Mouse (Mus musculus) hindbrain, postnatal 0 days (tissue): Measurements from ENCODE around the gene Gtf2ird1. TPM values are rescaled to one million over a fixed set of nuclear protein-coding genes. Genes with fewer than 3 reads are reported as not detected.

ENCODE experiments used
- ATAC-seq: fragments of 200-750 bp; cut with Nextera tagmentation; 2 replicates; pipeline ENCODE4 v1.8.0; 2017; ENCODE audit warnings: mild to moderate bottlenecking, moderate TSS enrichment, moderate library complexity
- DNase-seq: peaks from one replicate; pipeline ENCODE4 v3.0.0-alpha.2; 2015; ENCODE audit warnings: low spot score
- H3K27ac ChIP-seq: fragments of 300-500 bp; sonication (generic); 2 replicates; pipeline ENCODE4 v1.5.1; 2014; ENCODE audit warnings: mild to moderate bottlenecking
- H3K27me3 ChIP-seq: fragments of 300-500 bp; sonication (generic); 2 replicates; pipeline ENCODE4 v1.6.1; 2014; ENCODE audit warnings: low read length, mixed read lengths; ENCODE audit not compliant: insufficient read depth
- H3K36me3 ChIP-seq: fragments of 300-500 bp; sonication (generic); 2 replicates; pipeline ENCODE4 v1.6.1; 2014; ENCODE audit warnings: low read length, mixed read lengths; ENCODE audit not compliant: insufficient read depth
- H3K4me1 ChIP-seq: fragments of 300-500 bp; sonication (generic); 2 replicates; pipeline ENCODE4 v1.6.1; 2014; ENCODE audit warnings: antibody characterized with exemption, low read length, mixed read lengths; ENCODE audit not compliant: insufficient read depth
- H3K4me2 ChIP-seq: fragments of 300-500 bp; sonication (generic); 2 replicates; pipeline ENCODE4 v1.6.1; 2014; ENCODE audit warnings: low read depth, mild to moderate bottlenecking, low read length, moderate library complexity, mixed read lengths
- H3K4me3 ChIP-seq: fragments of 300-500 bp; sonication (generic); 2 replicates; pipeline ENCODE4 v1.5.1; 2014; ENCODE audit warnings: low read length
- H3K9ac ChIP-seq: fragments of 300-500 bp; sonication (generic); replicated peaks from 2 replicates; pipeline ENCODE4 v1.6.1; 2014; ENCODE audit warnings: mild to moderate bottlenecking, low read length, moderate library complexity, mixed read lengths
- H3K9me3 ChIP-seq: fragments of 300-500 bp; sonication (generic); 2 replicates; pipeline ENCODE4 v1.6.1; 2016; ENCODE audit warnings: low read length, mixed read lengths
- CTCF ChIP-seq: IDR thresholded peaks from 2 replicates; pipeline ENCODE4 v1.5.1; 2016; ENCODE audit warnings: antibody characterized with exemption, control low read depth, low read depth
- WGBS: fragments of 180-500 bp; shearing (Covaris S2); extraction: QIAGEN DNeasy Blood & Tissue Kit; methylation state at CpG from one replicate; pipeline ENCODE4 v1.1.7; 2014; 5-methylcytosine and 5-hydroxymethylcytosine counted together
- polyA plus RNA-seq: library from polyadenylated mRNA; unstranded; fragments of >200 nt; fragmentation: Nextera tagmentation; extraction: Ambion mirVana; gene quantifications from 2 replicates; pipeline ENCODE4 v1.2.1, GENCODE M21; 2015
- total RNA-seq: library from RNA; depleted of rRNA; stranded (reverse); fragments of >200 nt; gene quantifications from 2 replicates; pipeline ENCODE4 v1.2.3, GENCODE M21; 2014; rRNA removed

The Gtf2ird1 gene
- total RNA-seq (46.4 and 54.4 TPM in 2 replicates), polyA plus RNA-seq (52.7 and 57.7 TPM in 2 replicates)

DNA sequence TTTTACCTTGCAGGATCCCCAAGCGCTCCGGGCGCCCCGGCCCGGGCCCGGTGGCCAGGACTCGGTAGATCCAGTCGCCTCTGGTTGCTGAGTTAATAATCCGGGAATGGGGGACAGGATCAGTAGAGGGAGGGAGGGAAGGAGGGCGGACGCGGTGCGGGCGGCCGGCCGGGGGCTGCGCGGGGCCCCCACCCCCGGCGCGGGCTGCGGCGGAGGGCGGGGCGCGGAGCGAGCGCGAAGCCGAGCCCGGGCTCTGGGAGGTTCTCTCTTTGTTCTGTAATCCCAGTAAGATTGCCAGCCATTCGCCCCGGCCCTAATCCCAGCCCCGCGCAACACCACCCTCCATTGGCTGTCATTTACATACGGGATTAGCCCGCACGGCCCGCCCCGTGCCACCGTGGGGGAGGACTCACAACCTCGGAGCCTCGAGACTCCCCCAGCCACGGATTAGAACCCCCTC lies at the start of gene Gtf2ird1:
Gene Gtf2ird1, minus strand, starts transcription at position 214 of the 460 bp plus-strand sequence.
- H3K27ac ChIP-seq, result peak within 1 kb of the TSS; percentile 95
- no peaks in the 10 kb centered on the region for H3K9me3 ChIP-seq
- H3K4me3 ChIP-seq, result peak within 1 kb of the TSS; percentile 79
- H3K36me3 ChIP-seq, result no peaks in the 10 kb centered on the region
- H3K9ac ChIP-seq, result peak within 1 kb of the TSS; percentile 91
- DNase-seq (peak; percentile 89), ATAC-seq (peak; percentile 92)
- peak within 1 kb of the TSS; percentile 93 for H3K4me2 ChIP-seq
- WGBS, result under 1% methylated on average over 43 of the region's 44 CpGs
- H3K4me1 ChIP-seq, result peaks cover 4% of the 10 kb centered on the region; the same call in 1 of the 2 replicates
- TF ChIP-seq CTCF, result no peak
- no peaks in the 10 kb centered on the region for H3K27me3 ChIP-seq

DNA sequence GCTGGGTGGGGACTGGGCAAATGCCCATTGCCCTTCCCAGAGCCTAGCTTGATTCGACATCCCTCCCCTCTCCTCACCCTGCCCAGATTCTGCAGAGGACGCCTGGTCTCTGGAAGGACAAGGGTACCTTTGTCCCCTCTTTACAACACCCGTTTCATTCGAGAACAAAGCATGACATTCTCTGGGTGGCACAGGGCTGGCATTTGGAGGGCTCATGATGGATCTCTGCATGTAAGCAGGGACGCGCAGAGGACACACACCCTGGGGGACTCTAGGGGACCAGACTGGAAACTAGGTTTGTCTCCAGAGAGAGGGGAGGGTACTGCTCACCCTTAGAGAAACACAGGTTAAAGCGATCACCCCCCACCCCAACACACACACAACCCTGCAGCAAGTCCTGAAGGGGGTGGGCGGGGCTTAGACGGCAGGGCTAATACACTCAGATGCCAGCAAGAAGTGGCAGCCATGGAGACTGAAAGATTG lies 49.3 kb upstream of the Gtf2ird1 start:
- Histone ChIP-seq H3K27ac (peak overlapping the region; percentile 68), H3K9me3 (no peaks in the 10 kb centered on the region), H3K4me1 (no peaks in the 10 kb centered on the region), H3K4me3 (no peak overlapping the region), H3K36me3 (peaks cover 38% of the 10 kb centered on the region), H3K9ac (no peak overlapping the region), H3K27me3 (no peaks in the 10 kb centered on the region), H3K4me2 (no peak overlapping the region)
- ATAC-seq (peak; percentile 90), DNase-seq (peak; percentile 76)
- 43% methylated on average over 9 of the region's 9 CpGs for WGBS
- no peak for TF ChIP-seq CTCF

DNA sequence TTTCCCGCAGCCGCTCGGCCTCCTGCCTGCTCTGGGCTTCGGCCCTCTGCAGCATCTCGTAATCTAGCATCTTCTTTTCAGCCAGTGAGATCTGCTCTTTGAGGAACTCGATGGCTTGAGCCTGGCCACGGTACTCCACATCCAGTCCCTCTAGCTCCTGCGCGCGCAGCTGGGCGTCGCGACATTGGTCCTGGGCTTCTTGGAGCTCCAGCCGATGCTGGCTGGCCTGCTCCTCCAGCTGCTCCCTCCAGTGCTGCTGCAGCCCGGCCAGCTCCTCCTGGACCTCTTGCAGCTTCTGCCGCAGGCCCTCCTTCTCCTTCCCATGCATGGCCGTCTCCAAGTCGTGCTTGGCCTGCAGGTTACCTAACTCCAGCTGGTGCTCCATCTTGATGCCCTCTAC lies 46.1 kb upstream of the Gtf2ird1 start:
- no peaks in the 10 kb centered on the region for H3K4me1 ChIP-seq
- DNase-seq, result no peak
- H3K27ac ChIP-seq, result no peak overlapping the region
- H3K4me3 ChIP-seq, result no peak overlapping the region
- no peak for TF ChIP-seq CTCF
- no peak for ATAC-seq
- no peaks in the 10 kb centered on the region for H3K9me3 ChIP-seq
- WGBS, result 94% methylated on average over 18 of the region's 18 CpGs
- no peak overlapping the region for H3K9ac ChIP-seq
- H3K4me2 ChIP-seq, result no peak overlapping the region
- H3K27me3 ChIP-seq, result no peaks in the 10 kb centered on the region
- peaks cover 25% of the 10 kb centered on the region for H3K36me3 ChIP-seq

DNA sequence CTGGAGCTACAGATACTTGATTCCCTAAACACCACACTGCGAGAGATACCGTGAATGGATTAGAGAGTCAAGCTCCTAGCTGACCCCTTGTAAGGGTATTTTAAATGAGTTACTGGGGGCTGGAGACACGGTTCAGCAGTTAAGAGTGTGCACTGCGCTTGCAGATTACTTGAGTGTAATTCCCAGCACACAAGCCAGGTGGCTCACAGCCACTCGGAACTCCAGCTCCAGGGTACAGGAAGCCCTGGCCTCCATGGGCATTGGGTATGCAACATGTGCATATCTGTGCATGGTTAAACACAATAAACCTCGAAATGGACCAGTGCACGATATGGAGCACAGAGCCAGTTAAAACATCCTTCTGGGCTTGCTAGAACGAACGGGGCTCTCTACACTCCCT lies 44.9 kb upstream of the Gtf2ird1 start:
- no peak overlapping the region for H3K27ac ChIP-seq
- DNase-seq, result peak; percentile 67
- no peak overlapping the region for H3K4me3 ChIP-seq
- WGBS, result 75% methylated on average over 9 of the region's 9 CpGs
- H3K4me2 ChIP-seq, result no peak overlapping the region
- TF ChIP-seq CTCF, result peak; percentile 73
- peaks cover 37% of the 10 kb centered on the region for H3K36me3 ChIP-seq
- H3K27me3 ChIP-seq, result no peaks in the 10 kb centered on the region
- H3K4me1 ChIP-seq, result no peaks in the 10 kb centered on the region
- no peak for ATAC-seq
- no peaks in the 10 kb centered on the region for H3K9me3 ChIP-seq
- no peak overlapping the region for H3K9ac ChIP-seq

DNA sequence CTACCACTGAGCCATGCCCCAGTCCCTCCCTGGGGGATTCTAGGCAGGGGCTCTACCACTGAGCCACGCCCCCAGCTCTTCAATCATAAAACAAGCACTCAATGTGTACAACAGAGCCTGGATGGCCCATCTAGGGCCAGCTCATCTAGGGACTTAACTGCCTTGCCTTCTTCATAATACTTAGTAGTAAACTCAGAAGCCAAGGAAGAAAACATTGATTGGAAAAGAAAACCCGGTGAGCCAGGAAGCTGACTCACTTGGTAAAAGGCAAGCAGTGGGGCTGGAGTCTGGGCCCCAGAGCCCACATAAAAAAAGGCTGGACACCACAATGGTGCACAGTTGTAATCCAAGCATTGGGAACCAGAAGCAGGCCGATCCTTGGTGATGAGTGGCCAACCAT lies 44.2 kb upstream of the Gtf2ird1 start:
- no peak overlapping the region for H3K4me3 ChIP-seq
- H3K27me3 ChIP-seq, result no peaks in the 10 kb centered on the region
- no peak for TF ChIP-seq CTCF
- H3K4me2 ChIP-seq, result no peak overlapping the region
- WGBS, result 95% methylated on average over 3 of the region's 3 CpGs
- peaks cover 44% of the 10 kb centered on the region for H3K36me3 ChIP-seq
- no peak overlapping the region for H3K9ac ChIP-seq
- no peak for ATAC-seq
- H3K27ac ChIP-seq, result no peak overlapping the region
- DNase-seq, result no peak
- H3K9me3 ChIP-seq, result no peaks in the 10 kb centered on the region
- no peaks in the 10 kb centered on the region for H3K4me1 ChIP-seq

DNA sequence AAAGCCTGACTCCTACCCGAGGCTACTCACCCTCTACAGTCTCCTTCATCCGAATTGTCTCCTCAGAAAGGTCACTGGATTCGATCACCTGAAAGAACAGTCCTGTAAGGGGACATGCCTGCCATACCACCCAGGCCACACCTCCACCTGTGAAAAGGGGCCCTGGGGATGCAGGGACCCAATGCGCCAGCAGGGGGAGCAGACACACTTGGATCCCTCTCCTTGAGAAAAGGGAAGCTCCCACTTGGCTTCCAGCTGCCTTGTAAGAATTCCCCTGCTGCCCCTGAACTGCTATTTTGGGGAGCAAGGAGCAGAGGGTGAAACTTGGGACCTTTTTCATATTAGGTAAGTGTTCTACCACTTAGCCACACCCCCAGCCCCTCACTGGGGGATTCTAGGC lies 43.5 kb upstream of the Gtf2ird1 start:
- Histone ChIP-seq H3K4me3 (no peak overlapping the region), H3K27me3 (no peaks in the 10 kb centered on the region), H3K9ac (no peak overlapping the region), H3K27ac (no peak overlapping the region), H3K4me1 (no peaks in the 10 kb centered on the region), H3K9me3 (no peaks in the 10 kb centered on the region), H3K4me2 (no peak overlapping the region), H3K36me3 (peaks cover 51% of the 10 kb centered on the region)
- no peak for ATAC-seq
- TF ChIP-seq CTCF, result peak; percentile 71
- WGBS, result 85% methylated on average over 4 of the region's 4 CpGs
- DNase-seq, result peak; percentile 58

DNA sequence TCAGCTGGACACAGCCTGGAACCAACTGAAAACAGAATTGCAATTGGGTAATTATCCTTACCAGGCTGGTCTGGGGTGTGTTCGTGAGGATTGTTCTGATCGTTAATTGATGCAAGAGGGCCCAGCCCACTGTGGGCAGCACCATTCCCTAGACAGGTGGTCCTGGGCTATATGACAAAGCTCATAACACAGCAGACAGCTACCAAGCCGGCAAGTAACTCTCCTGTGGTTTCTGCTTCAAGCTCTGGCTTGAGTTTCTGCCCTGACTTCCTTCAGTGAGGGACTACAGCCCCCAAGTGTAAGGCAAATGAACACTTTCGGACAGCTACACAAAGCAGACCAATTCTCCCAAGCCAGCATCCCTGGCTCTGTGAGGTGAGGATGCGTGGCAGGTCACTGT lies 40.5 kb upstream of the Gtf2ird1 start:
- H3K4me3 ChIP-seq, result no peak overlapping the region
- ATAC-seq (no peak), DNase-seq (no peak)
- no peak overlapping the region for H3K4me2 ChIP-seq
- H3K9ac ChIP-seq, result no peak overlapping the region
- H3K27ac ChIP-seq, result no peak overlapping the region
- H3K36me3 ChIP-seq, result peaks cover 40% of the 10 kb centered on the region
- no peak for TF ChIP-seq CTCF
- H3K4me1 ChIP-seq, result no peaks in the 10 kb centered on the region
- H3K9me3 ChIP-seq, result no peaks in the 10 kb centered on the region
- no peaks in the 10 kb centered on the region for H3K27me3 ChIP-seq
- 95% methylated on average over 5 of the region's 5 CpGs for WGBS
